Mouse (Mus musculus) CD4-positive helper T cell, adult 2 months (primary cell): Measurements from ENCODE around the gene Nup98.
A peak's percentile ranks its signal among the peaks of the same experiment; 100 is the strongest.

Experiments used
- DNase-seq: peaks from one replicate; pipeline ENCODE4 v3.0.0-alpha.2; 2012; ENCODE audit warnings: low read depth, missing footprints, low spot score

The Nup98 gene

GRCm38 (mm10) chr7:102233059-102233458, 23.1 kb upstream of the Nup98 start:
- no peak for DNase-seq

GRCm38 (mm10) chr7:102229814-102230213, 19.8 kb upstream of the Nup98 start:
- no peak for DNase-seq

- DNase-seq, result no peak
These were observed 18.2 kb upstream of the Nup98 start for GRCm38 (mm10) chr7:102228049-102228670.

GRCm38 (mm10) chr7:102226051-102226450, 16.1 kb upstream of the Nup98 start:
- DNase-seq, result no peak

GRCm38 (mm10) chr7:102223883-102224738, 14.1 kb upstream of the Nup98 start:
- no peak for DNase-seq

GRCm38 (mm10) chr7:102222830-102223556, 13.0 kb upstream of the Nup98 start:
- DNase-seq, result peak; percentile 73

GRCm38 (mm10) chr7:102222336-102222735, 12.4 kb upstream of the Nup98 start:
- DNase-seq, result peak; percentile 72

GRCm38 (mm10) chr7:102221899-102222298, 11.9 kb upstream of the Nup98 start:
- no peak for DNase-seq

- no peak for DNase-seq
These were observed 1.1 kb upstream of the Nup98 start for GRCm38 (mm10) chr7:102211071-102211470.

- no peak for DNase-seq
These were observed 1.1 kb downstream of the Nup98 start for GRCm38 (mm10) chr7:102208806-102209363.

GRCm38 (mm10) chr7:102205646-102206045, 4.3 kb downstream of the Nup98 start:
- DNase-seq, result no peak

GRCm38 (mm10) chr7:102204296-102204857, 5.6 kb downstream of the Nup98 start:
- no peak for DNase-seq

GRCm38 (mm10) chr7:102200996-102201785, 8.8 kb downstream of the Nup98 start:
- no peak for DNase-seq

- DNase-seq, result no peak
These were observed 9.4 kb downstream of the Nup98 start for GRCm38 (mm10) chr7:102200576-102200975.

- DNase-seq, result peak; percentile 23
These were observed 17.6 kb downstream of the Nup98 start for GRCm38 (mm10) chr7:102192356-102192755.

GRCm38 (mm10) chr7:102183849-102184248, 26.1 kb downstream of the Nup98 start:
- no peak for DNase-seq

- peak; percentile 32 for DNase-seq
These were observed 39.7 kb downstream of the Nup98 start for GRCm38 (mm10) chr7:102170300-102170699.

- no peak for DNase-seq
These were observed 56.3 kb downstream of the Nup98 start for GRCm38 (mm10) chr7:102153691-102154090.

- DNase-seq, result no peak
These were observed 72.1 kb downstream of the Nup98 start for GRCm38 (mm10) chr7:102137898-102138297.

- DNase-seq, result peak; percentile 28
These were observed 72.5 kb downstream of the Nup98 start for GRCm38 (mm10) chr7:102137464-102137863.

GRCm38 (mm10) chr7:102132395-102132794, 77.6 kb downstream of the Nup98 start:
- DNase-seq, result no peak
